Mouse (Mus musculus) G1E (cell line): ENCODE measurements around the gene Ston1. TPM values are rescaled to one million over a fixed set of nuclear protein-coding genes. Genes with fewer than 3 reads are reported as not detected.

ENCODE experiments used
- ATAC-seq: 2 replicates; pipeline ENCODE4 v1.8.0; 2016; ENCODE audit warnings: mild to moderate bottlenecking; ENCODE audit not compliant: insufficient number of reproducible peaks, poor library complexity, low FRiP score, severe bottlenecking; ENCODE audit errors: extremely low read depth
- DNase-seq: peaks from one replicate; pipeline ENCODE4 v3.0.0; 2012; ENCODE audit warnings: low spot score
- H3K27me3 ChIP-seq: 2 replicates; pipeline ENCODE4 v1.6.1; 2012; ENCODE audit warnings: mild to moderate bottlenecking, low read length, inconsistent platforms; ENCODE audit not compliant: insufficient read depth
- H3K36me3 ChIP-seq: replicated peaks from 2 replicates; pipeline ENCODE3; 2012; ENCODE audit warnings: mild to moderate bottlenecking, inconsistent platforms
- H3K4me1 ChIP-seq: 2 replicates; pipeline ENCODE4 v1.6.1; 2012; ENCODE audit warnings: low read depth, low read length, inconsistent platforms, mixed read lengths; ENCODE audit not compliant: insufficient read depth
- H3K4me3 ChIP-seq: 2 replicates; pipeline ENCODE4 v1.5.1; 2012; ENCODE audit warnings: low read depth, mild to moderate bottlenecking, inconsistent platforms, low read length, moderate library complexity, mixed read lengths
- H3K9me3 ChIP-seq: replicated peaks from 2 replicates; pipeline ENCODE4 v1.6.1; 2012; ENCODE audit warnings: inconsistent platforms
- CTCF ChIP-seq: IDR thresholded peaks from 2 replicates; pipeline ENCODE4 v1.5.1; 2012; ENCODE audit warnings: low read depth, low read length, inconsistent platforms, mixed read lengths
- GATA1 ChIP-seq: IDR thresholded peaks from 2 replicates; pipeline ENCODE4 v1.6.1; 2012; ENCODE audit warnings: borderline replicate concordance, low read length, inconsistent platforms, mixed read lengths
- GATA2 ChIP-seq: IDR thresholded peaks from 2 replicates; pipeline ENCODE4 v1.6.1; 2012; ENCODE audit warnings: low read depth, low read length, inconsistent platforms, borderline replicate concordance
- POLR2AphosphoS5 ChIP-seq: IDR thresholded peaks from 2 replicates; pipeline ENCODE4 v1.6.1; 2012; ENCODE audit warnings: low read depth, low read length, inconsistent platforms; ENCODE audit not compliant: insufficient replicate concordance
- TAL1 ChIP-seq: conservative IDR thresholded peaks from 2 replicates; pipeline ENCODE4 v1.6.1; 2012; ENCODE audit warnings: low read depth, low read length, inconsistent platforms, mixed read lengths
- polyA plus RNA-seq: library from polyadenylated mRNA; stranded (reverse); fragments of >175 nt; gene quantifications from 2 replicates; pipeline ENCODE4 v1.2.3, GENCODE M21; 2012
- total RNA-seq, 2 experiments: library from RNA; stranded (forward) in 1 of 2; stranded (reverse) in 1 of 2; fragments of 200-1000 nt in 1 of 2; fragments of >200 nt in 1 of 2; fragmentation: Nextera tagmentation in 1 of 2; gene quantifications; 2 replicates each; pipeline ENCODE4 v1.2.3; 2014 to 2017

Gene Ston1
- total and polyA plus RNA-seq, 3 experiments, result 0.14 to 1.1 (median 0.49) TPM

DNA sequence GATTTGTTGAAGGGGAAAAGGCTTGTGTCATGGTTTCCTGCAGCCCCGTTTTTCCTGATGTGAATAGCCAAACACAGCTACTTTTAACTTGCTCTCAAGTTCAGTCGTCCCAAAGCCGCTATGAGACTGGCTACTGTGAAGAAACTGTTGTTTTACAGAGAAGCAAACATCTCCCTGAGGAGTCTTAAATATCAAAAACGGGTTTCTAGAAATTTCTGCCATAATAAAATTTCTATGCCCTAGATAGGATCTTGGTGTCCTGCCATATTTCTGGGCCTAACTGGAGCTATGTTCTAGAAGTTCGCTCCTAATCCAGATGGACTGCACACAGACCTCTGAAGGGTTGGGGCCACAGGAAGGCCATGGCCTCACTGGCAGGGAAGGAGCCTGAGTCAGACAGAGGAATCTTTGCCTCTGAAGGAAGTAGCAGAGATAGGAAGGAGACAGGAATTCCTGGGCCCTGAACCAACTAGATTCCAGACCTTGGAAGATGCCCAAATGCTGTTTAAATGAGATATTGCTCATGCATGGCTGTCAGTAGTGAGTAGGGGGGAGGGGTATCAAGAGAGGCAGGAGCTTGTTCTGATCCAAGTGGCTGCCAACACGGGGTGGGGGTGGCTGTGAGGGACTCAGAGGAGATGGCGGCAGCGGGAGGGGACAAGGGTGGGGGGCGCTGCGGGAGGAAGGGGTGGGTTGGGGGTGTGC is 31.3 kb downstream of the Ston1 start:
- DNase-seq (no peak), ATAC-seq (no peak)

DNA sequence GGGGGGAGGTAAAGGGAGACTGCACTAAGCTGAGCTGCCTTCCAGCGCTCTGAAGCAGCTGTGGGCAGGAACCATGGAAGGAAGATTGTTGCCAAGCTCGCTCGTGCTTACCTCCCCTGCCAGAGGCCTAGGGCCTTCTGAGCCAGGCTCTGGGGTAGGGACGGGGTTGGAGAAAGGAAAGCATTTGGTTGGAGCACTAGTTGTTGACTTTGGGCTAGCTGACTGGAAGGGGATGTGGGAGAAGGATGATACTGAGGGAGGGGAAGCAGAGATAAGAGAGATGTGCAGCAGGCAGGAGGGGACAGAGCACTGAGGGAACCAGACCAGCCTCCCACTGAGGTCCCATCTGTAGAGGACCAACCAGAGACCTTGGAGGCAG is 31.9 kb downstream of the Ston1 start:
- ATAC-seq (no peak), DNase-seq (no peak)
- Histone ChIP-seq H3K9me3 (no peaks in the 10 kb centered on the region), H3K4me1 (no peaks in the 10 kb centered on the region), H3K27me3 (peaks cover 8% of the 10 kb centered on the region; the same call in 1 of the 2 replicates), H3K4me3 (no peak overlapping the region), H3K36me3 (no peaks in the 10 kb centered on the region)
- no peak for TF ChIP-seq CTCF
- no peak for TF ChIP-seq POLR2AphosphoS5
- no peak for TF ChIP-seq GATA1
- no peak for TF ChIP-seq GATA2
- TF ChIP-seq TAL1, result no peak

More for the DNA sequence above, 31.3 kb downstream of the Ston1 start:
- Histone ChIP-seq H3K27me3 (peaks cover 8% of the 10 kb centered on the region; the same call in 1 of the 2 replicates), H3K4me3 (no peak overlapping the region), H3K4me1 (no peaks in the 10 kb centered on the region), H3K36me3 (no peaks in the 10 kb centered on the region), H3K9me3 (no peaks in the 10 kb centered on the region)
- TF ChIP-seq TAL1 (no peak), POLR2AphosphoS5 (no peak), GATA1 (no peak), GATA2 (no peak), CTCF (no peak)

DNA sequence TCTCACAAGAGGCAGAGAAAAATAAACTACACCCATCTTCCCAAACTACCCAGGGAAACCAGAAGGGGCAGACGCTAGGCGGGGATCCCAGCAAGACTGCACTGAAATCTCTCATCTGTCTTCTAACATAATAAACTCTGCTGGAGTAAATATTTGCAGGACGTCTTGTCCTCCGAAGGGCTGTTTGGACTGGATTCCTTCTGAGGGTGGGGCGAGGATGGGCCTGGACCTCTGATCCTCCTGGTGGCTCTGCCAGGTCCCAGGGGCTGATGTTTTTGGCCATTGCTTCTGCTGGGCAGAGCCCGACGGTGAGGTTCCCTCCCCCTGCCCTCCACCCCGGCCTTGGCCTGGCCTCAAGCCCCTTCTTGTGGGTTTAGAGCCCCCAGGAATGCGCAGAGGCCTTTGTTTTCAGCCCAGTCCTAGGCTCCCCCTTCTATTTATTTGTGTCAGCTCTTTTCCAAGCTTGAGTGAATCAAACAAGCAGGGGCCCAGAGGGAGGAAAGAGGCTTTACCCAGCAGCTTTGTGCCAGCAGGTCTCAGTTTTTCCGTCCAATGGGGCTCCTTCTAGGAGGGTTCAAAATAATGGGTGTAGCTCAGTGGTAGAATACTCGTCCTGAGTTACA is 32.6 kb downstream of the Ston1 start:
- Histone ChIP-seq H3K9me3 (no peaks in the 10 kb centered on the region), H3K4me1 (no peaks in the 10 kb centered on the region), H3K4me3 (no peak overlapping the region), H3K27me3 (peaks cover 8% of the 10 kb centered on the region; the same call in 1 of the 2 replicates), H3K36me3 (no peaks in the 10 kb centered on the region)
- DNase-seq, result no peak
- no peak for TF ChIP-seq CTCF
- no peak for TF ChIP-seq TAL1
- TF ChIP-seq GATA1, result no peak
- no peak for TF ChIP-seq GATA2
- TF ChIP-seq POLR2AphosphoS5, result no peak
- no peak for ATAC-seq

DNA sequence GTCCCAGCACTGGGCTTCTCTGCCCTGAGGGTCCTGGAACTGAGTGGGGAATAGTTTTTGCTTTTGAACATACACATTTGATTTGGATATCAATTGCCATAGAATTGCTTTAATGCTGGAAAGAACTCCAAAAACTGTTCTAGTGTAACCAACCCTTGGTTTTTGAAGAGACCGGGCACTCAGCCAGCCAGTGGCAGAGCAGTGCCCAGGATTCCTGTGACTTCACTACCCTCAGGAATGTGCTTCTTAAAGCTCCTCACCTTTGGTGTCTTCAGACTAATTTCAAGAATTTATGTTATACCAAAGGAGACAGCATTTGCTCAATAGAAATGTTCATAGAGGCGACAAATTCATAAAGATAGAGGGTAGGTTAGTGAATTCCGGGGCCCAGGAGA is 33.1 kb downstream of the Ston1 start:
- TF ChIP-seq POLR2AphosphoS5, result no peak
- TF ChIP-seq GATA1, result no peak
- TF ChIP-seq TAL1, result no peak
- no peak for TF ChIP-seq GATA2
- no peak for TF ChIP-seq CTCF
- no peak for DNase-seq
- Histone ChIP-seq H3K36me3 (no peaks in the 10 kb centered on the region), H3K4me3 (no peak overlapping the region), H3K9me3 (no peaks in the 10 kb centered on the region), H3K4me1 (no peaks in the 10 kb centered on the region), H3K27me3 (peaks cover 5% of the 10 kb centered on the region; the same call in 1 of the 2 replicates)
- no peak for ATAC-seq

- H3K9me3 ChIP-seq, result no peaks in the 10 kb centered on the region
- ATAC-seq (no peak), DNase-seq (no peak)
- TF ChIP-seq CTCF (no peak), POLR2AphosphoS5 (no peak), TAL1 (no peak), GATA1 (no peak), GATA2 (no peak)
- H3K27me3 ChIP-seq, result peaks cover 5% of the 10 kb centered on the region; the same call in 1 of the 2 replicates
- no peak overlapping the region for H3K4me3 ChIP-seq
- no peaks in the 10 kb centered on the region for H3K36me3 ChIP-seq
- H3K4me1 ChIP-seq, result no peaks in the 10 kb centered on the region
These were observed 35.1 kb downstream of the Ston1 start for GRCm38 (mm10) chr17:88632631-88633030.

DNA sequence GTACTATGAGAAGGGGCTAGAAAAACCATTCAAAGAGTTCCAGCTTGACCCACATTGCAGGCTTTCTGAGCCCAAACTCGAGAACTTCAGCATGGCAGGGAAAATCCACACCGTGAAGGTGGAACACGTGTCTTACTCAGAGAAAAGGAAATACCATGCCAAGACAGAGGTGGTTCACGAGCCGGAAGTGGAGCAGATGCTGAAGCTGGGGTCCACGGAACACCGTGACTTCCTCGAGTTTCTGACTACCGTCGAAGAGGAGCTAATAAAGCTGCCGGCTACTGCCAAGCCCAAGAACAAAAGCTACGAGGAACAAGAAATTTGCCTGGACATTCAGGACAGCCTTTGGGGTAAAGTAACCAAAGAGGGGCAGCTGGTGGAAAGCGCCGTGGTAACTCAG is 38.6 kb downstream of the Ston1 start:
- Histone ChIP-seq H3K36me3 (no peaks in the 10 kb centered on the region), H3K9me3 (no peaks in the 10 kb centered on the region), H3K4me1 (no peaks in the 10 kb centered on the region), H3K4me3 (no peak overlapping the region), H3K27me3 (no peaks in the 10 kb centered on the region)
- DNase-seq, result no peak
- no peak for TF ChIP-seq GATA2
- no peak for TF ChIP-seq CTCF
- no peak for TF ChIP-seq POLR2AphosphoS5
- no peak for TF ChIP-seq GATA1
- TF ChIP-seq TAL1, result no peak
- no peak for ATAC-seq
